Mouse (Mus musculus) retina, postnatal 1 day (tissue): ENCODE results near the gene Olfr811.

Source experiments
- DNase-seq: peaks from one replicate; pipeline ENCODE4 v3.0.0-alpha.2; 2012

The Olfr811 gene

GRCm38 (mm10) chr10:129804296-129804695 is at the start of gene Olfr811:
Olfr811 (minus strand) TSS chr10:129804396.
- DNase-seq: no peak

- no peak for DNase-seq
Observed at GRCm38 (mm10) chr10:129847343-129847742, 43.1 kb upstream of the Olfr811 start.

- no peak for DNase-seq
Observed at GRCm38 (mm10) chr10:129845994-129846393, 41.8 kb upstream of the Olfr811 start, which contains the start of gene Olfr812. Olfr812 (minus strand) TSS chr10:129846094.

- no peak for DNase-seq
Observed at GRCm38 (mm10) chr10:129794817-129795216, 9.4 kb downstream of the Olfr811 start, which contains the start of gene Olfr810. Olfr810 (minus strand) TSS chr10:129794917.

- no peak for DNase-seq
Observed at GRCm38 (mm10) chr10:129778123-129778522, 26.1 kb downstream of the Olfr811 start.

GRCm38 (mm10) chr10:129774338-129774737 is 29.9 kb downstream of the Olfr811 start, which contains the start of gene Olfr809:
Olfr809 (plus strand) TSS chr10:129774638.
- DNase-seq: no peak

- no peak for DNase-seq
Observed at GRCm38 (mm10) chr10:129765182-129765581, 39.0 kb downstream of the Olfr811 start, which contains the start of gene Olfr808. Olfr808 (plus strand) TSS chr10:129765482.

GRCm38 (mm10) chr10:129757693-129758092 is 46.5 kb downstream of the Olfr811 start, which contains the start of gene Olfr807:
Olfr807 (minus strand) TSS chr10:129757793.
- no peak for DNase-seq
